Mouse (Mus musculus): ENCODE results near the gene Hs3st3b1.

Gene Hs3st3b1

DNA sequence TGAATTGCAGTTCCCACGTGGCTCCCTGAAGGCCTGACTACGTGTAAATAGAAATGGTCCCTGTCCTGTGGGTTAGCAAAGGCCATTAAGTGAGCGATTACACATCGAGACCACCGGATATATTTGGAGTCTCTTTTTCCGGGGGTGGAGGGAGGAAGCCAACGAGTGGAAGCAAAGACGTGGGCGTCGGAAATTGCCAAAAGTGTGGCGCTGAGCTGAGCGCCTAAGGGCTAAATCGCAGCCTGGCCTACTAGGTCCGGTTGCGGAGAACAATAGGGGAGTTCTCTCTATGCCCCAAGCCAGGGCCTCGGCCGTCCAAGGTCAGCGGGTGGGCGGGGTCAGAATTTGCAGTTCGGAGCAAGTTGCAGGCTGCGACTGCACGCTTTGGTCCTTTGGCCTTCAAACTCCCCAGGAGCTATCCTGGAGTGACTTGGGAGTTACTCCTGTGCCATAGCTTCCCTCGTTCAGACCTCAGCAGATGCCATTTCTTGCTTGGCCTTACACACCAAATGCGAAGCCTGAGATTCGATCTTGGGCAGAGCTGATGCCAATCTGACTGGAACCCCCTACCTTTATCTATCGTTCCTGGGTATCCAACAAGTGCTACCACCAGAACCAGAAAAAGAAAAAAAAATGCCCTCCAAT lies 2.3 kb upstream of the Hs3st3b1 start:
- DNase-seq (ENCODE audit: extremely low read depth, insufficient read length, low spot score) = no peak

DNA sequence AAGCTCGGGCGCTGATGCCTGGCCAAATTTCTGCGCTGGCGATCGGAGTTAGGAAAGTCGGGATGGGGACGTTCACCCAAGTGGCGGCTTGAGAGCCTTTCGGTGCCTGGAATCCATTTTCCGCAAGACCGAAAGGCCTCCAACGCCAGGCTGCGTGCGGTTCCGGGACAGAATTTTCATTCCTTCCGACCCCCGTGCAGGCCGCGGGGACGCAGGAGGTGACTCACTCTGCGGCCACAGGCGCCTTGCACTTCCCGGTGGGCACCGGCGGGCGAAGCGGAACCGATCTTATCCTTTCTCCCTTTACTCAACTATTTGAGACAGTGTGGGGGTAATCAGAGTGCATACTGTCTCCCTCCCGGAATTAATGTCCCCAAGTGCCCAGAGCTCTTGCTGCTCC lies 1.3 kb upstream of the Hs3st3b1 start:
- DNase-seq (ENCODE audit: extremely low read depth, insufficient read length, low spot score) = no peak

DNA sequence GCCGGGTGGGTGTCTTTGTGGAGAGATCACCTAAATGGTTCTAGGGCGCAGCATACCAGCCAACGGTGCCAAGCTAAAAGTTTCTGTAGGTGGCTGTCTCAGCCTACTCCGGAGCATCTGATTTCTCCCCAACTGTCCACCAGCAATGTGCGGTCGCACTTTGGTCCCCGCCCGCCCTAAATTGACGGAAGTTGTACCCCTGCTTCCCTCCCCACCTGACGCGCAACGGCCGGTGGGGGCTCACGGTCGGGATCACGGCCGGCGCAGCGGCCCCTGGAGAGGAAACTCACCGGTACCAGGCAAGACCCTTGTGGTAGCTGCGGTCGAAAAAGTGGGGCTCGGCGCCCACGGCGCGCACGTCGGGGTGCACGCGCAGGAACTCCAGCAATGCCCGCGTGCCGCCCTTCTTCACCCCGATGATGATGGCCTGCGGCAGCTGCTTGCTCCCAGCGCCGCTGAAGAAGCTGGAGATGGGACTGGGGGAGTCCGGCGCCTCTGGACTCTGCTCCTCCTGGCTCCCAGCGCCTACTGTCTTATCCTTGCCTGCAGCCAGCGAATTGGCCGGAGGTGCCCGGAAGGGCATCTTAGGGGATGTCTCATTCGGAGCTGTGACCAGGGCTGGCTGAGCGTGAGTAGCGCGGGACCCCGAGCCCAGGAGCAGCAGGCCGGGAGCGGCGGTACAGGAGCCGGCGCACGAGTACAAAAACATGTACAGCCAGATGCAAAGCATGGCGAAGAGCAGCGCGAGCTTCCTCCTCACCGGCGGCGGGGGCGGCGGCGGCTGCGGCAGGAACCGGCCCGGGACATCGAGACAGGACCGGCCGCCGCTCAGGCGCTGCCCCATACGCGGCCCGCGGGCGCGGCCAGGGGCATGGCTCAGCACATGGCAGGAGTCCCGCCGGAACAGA lies 792 bp downstream of the Hs3st3b1 start:
- no peak for DNase-seq (ENCODE audit: extremely low read depth, insufficient read length, low spot score)

DNA sequence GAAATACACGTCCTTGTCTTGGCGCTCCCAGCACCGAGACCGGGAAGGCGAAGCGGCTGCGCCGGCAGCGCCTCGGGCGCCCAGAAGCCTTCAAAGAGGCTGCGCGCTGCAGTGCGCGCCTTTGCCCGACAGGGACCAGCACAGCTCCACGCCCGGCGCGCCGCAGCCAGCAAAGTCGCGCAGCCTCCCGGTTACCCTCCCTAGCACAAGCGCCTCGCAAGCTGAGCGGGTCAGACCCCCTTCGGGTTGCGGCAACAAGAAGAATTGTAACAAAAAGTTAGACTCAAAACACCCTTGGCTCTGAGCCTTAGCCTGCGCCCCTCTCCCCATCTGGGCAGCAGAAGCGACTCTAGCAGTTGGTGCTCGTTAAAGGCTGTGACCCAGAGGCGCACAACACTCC lies 1.6 kb downstream of the Hs3st3b1 start:
- DNase-seq (ENCODE audit: extremely low read depth, insufficient read length, low spot score) = no peak

DNA sequence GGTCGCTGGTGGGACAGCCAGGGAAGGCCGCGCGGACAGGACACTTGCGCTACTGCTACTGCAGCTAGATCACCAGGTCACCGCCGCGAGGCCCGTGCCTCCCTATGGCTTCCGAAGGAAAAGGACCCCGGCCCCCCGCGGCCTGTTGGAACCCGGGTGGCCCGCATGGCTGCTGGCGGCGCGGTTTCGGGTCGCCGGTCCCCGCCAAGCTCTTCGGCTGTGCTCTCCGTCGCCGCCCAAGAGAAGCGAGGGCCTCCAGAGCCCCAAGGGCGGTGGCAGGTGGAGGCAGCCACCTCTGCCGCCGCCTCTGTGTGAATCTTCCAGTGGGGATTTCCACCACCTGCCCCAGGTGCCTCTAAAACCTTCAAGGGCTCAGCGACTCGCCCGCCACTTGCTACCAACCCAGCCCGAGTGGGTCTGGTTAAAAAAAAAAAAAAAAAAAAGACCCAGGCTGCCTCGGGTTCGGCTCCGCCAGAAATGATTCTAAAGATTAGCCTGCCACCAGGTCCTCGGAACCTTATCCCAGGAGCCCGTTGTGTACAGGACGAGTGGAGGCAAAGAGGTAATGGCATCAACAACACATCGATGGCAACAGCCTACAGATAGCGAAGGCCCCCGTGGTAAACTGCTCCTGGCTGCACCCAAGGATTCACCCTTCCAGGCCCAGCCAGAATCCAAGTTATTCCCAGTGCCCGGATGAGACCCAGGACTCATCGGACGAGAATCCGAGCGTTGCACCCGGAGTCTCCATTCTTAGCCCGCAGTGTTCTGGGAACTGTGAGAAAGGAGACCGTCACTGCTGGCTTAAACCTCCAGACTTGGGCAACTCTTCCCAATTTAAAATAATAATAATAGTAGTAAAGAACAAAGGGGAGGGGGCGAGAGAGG lies 2.6 kb downstream of the Hs3st3b1 start:
- no peak for DNase-seq (ENCODE audit: extremely low read depth, insufficient read length, low spot score)

DNA sequence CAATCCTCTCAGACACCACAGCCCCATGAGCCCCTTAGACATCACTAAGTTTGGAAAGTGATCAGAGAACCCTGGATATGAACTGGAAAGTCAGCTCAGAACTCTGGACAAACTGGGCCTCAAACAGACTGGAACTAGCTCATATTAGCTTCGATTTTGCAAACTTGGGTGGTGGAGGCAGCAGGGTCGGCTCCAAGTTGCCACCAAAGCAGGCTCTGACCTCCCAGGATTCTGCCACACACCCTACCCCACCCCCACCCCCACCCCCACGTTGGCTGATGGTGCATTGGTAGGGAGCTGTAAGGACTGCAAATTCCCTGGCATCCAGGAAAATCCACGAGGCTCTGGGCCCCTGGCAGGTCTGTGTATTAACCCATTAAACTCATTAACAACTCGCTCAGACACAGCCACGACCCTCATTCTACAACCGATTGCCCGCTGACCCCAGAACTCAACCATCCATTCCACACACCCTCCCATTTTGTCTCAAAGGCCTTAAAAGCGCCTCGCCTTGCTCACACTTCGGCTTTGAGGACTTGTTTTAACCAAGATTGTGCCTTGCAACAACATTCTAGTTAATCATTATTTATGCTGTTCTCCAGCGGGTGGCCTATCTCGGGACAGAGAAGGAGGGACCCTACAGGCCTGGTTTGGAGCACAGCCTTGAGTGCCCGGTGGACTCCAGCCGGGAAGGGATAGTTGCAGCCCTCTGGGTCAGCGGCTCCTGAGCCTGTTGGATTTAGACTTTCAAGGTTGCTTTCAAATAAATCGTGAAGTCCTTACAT lies 3.6 kb downstream of the Hs3st3b1 start:
- DNase-seq (ENCODE audit: extremely low read depth, insufficient read length, low spot score) = no peak

DNA sequence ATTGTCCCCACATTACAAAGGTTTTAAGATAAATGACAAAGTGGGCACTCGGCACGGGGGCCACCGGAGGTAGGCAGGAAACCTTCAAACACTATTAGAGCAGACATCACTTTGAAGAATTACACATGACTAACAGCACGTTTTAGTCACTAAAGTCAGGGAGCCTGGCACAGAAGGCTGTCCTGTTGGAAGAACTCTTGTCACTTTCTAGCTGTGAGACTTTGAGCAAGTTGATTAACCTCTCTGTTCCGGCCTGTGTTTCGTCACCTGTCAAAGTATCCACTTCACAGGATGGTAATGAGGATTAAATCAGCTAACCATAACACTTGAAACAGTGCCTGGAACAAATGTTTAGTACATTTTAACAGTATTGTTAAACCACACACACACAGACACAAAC lies 4.5 kb downstream of the Hs3st3b1 start:
- DNase-seq (ENCODE audit: extremely low read depth, insufficient read length, low spot score) = no peak

DNA sequence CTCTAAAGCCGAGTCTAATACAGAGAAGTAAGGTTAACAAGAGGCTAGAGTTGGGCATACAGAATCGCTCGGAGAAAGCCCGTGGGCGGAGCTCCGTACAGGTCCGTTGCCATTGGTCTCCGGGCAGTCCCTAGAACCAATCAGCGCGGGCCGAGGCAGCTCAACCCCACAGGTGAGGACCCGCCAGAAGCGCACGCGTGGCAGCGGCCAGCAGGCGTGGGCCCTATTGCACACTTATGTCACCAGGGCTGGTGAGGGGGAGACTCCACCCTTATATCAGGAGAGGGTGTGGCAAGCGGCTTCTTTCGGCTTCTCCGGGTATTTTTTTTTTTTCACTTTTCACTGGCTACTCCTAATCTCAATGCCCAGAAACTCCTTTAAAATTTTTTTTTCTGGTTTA lies 7.7 kb downstream of the Hs3st3b1 start:
- DNase-seq (ENCODE audit: extremely low read depth, insufficient read length, low spot score) = no peak

DNA sequence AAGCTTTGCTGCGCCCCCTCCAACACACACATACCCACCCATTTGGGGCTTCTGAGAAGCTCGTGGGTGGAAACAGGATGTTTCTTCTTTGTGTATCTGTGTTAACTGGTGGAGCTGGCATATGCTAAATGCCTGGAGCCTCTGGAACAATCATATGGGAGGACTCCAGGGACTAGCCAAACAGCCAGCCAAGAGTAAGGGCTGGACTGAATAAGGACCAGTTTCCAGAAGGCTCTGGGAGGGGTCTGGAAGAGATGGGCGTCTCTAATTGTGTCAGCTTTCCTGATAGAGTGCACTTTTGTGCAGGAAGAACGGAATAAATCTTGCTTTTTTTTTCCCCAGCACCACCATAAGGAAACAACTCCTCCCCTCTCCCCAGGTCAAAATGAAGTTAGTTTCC lies 8.2 kb downstream of the Hs3st3b1 start:
- no peak for DNase-seq (ENCODE audit: extremely low read depth, insufficient read length, low spot score)

DNA sequence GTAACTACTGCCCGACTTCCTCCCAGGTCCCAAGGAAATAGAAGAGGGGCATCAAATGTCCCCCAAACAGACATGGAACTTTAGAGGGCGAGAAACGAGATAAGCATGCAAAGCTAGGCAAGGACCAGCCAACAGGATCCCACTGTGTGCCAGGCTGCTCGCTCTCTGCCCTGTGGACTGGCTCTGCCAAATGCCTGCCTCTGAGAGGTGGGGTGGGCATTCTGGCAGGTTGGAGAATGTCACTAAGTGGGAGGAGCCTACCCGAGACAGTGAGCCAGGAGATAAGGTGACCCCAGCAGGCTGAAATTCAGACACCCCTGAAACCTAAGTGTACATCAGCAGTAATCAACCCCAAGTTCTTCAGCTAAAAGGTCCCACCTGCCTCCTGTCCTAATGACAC lies 11.1 kb downstream of the Hs3st3b1 start:
- no peak for DNase-seq (ENCODE audit: extremely low read depth, insufficient read length, low spot score)

DNA sequence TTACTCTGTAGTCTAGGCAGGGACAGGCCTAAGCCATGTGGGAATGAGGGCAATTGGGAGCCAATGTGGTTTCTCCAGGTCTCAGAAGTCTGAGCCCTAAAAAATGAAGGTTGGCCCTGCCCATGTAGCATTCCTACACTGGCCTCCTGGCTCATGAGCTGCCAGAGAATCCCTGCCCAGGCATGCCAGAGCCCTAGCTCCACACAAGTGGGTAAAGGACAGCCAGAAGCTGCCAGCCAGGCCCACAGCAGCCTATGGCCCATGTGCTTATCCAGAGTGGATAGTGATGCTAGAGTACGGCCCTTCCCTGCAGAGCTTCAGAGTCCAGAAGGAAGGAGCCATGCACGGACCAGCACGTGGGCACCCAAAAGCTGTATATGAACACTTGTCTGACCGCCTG lies 12.1 kb downstream of the Hs3st3b1 start:
- DNase-seq (ENCODE audit: extremely low read depth, insufficient read length, low spot score) = no peak

DNA sequence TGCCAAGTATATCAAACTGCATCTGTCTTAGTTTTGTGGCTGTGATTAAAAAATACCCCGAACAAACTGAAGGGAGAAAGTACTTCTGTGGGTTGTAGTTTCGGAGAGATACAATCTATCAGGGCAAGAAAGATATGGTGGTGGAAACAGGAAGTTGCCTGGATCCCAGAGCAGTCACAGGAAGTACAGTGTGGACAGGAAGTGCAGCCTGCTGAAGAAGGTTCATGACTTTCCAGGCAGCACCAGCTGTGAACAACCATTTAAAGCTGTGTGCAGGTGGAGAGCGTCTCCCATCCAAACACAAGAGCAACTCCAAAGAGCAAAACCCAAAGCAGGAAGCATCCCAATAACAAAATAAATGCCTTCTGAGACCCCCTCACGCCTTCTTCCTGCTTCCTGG lies 13.6 kb downstream of the Hs3st3b1 start:
- no peak for DNase-seq (ENCODE audit: extremely low read depth, insufficient read length, low spot score)

DNA sequence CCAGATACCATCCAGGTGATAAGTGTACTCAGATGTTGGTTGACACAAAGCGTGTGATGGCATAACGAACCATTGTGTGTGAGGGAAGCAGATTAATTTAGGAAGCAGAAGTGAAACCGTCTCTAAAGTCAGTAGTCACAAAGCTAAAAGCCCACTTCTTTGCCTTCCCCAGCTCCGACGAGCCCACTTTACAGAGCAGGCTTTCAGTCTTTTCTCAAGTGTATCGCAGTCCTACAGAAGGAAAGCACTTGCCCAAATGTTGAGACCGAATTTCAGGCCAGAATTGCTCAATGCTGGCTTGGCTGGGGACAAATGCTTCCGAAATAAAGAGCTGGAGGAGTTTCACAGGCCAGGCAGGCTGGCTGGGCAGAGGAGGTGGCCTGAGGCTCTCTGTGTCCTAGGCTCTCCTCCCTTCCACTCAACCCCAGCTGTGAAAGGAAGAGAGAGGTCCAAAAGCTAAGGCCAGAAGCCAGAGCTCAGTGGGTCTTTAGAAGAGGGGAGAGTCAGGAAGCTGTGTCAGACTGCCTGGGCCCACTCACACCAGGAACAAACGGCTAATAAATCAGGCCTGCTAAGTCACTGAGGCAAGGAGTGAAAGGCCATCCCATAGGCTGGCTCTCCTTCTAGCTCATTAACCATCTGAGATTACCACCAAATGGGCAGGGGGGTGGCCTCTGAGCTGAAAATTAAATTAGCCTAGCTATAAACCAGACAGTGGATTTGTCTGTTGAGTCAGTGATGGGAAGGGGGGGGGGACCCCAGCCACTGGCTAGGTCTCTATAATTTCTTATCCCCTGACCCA lies 15.3 kb downstream of the Hs3st3b1 start:
- no peak for DNase-seq (ENCODE audit: extremely low read depth, insufficient read length, low spot score)

DNA sequence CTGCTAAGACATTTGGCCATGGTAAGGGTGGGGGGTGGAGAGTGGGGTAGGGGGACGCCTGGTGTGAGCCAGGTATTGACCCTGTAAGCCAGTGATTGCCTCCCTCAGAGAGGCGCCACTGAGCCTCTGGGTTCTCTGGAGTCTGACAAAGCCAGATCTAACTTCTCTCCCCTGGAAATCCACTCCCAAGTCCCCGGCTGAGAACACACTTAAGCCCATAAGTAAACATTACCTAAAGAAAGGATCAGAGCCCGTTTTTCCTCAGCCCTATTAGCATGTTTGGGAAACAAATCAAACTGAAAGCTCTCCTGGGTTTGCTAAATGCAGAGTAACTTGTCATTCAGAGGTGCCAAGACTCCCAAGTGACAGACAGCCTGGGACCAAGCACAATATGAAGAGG lies 17.3 kb downstream of the Hs3st3b1 start:
- no peak for DNase-seq (ENCODE audit: extremely low read depth, insufficient read length, low spot score)

DNA sequence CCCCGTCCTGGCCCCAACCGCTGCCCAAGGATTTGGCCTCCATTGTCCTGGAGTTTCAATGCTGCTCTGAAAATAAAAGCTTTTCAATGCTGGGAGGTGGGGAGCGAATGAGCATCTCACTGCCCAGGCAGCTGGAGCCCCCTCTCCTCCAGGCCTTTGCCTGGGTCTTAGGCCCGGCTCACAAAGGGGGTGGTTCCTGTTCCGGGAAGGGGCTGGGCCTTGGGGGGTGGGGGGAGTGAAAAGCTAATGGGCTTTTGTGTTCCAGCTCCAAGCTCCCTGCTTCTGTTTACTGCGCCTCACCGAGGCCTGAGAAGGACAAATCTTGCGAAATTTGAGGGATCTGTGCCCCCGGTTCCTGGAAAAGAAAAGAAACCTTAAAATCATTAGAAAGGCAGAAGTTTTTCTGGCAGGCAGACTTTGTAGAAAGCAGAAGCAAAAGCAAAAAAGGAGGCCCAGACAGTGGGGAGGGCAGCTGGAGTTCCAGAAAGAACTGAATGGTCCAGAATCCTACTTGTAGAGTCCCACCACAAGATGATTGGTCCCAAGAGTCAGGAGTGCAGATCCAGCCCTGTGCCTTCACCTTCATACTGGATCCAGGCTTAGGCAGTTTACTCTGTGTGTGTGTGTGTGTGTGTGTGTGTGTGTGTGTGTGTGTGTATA lies 23.5 kb downstream of the Hs3st3b1 start:
- no peak for DNase-seq (ENCODE audit: extremely low read depth, insufficient read length, low spot score)

DNA sequence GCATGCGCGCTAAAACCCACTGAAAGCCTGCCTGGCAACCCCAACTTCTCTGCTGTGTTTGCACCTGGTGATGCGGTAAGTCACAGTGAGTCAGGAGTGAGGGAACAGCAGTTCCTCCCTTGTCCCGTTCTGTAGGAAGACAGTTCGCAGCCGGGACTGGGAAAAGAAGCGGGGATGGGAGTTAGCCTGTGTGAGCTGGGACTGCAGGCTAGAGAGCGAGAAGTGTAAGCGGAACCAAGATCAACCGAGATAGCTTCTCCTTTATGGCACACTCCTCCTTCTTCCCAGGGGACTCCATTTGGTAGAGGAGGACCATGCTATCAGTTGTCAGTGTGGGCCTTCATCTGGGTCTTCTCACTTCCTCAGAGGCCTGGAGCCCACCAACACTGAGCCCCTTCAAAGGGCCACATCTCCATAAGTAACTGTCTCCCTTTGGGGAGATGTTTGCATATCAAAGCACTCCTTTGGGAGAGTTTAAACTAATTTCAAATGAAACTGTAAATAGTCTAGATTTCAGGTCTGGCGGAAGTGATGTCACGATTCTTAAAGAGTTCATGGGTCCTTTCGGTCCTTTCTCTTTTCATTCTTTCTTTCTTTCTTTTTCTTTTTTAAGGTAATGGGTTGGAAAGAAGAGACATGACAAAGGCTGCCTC lies 24.1 kb downstream of the Hs3st3b1 start:
- no peak for DNase-seq (ENCODE audit: extremely low read depth, insufficient read length, low spot score)

DNA sequence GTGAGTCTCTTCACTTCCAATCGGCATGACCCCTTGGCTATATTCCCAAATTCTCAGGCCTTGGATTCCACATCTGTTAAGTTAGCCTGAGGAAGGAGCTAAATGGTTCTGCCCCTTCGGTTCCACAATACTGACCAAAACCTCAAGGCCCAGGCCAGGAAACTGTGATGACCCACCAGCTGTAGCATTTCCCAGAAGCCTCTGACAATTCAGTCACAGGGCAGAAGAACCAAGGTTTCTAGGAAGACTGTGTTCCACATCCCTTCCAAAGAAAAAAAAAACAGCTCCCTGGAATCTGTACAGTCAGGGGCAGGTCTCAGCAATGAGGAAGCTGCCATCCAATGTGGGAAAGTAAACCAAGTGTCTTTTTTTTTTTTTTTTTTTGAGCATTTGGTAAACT lies 25.1 kb downstream of the Hs3st3b1 start:
- no peak for DNase-seq (ENCODE audit: extremely low read depth, insufficient read length, low spot score)

DNA sequence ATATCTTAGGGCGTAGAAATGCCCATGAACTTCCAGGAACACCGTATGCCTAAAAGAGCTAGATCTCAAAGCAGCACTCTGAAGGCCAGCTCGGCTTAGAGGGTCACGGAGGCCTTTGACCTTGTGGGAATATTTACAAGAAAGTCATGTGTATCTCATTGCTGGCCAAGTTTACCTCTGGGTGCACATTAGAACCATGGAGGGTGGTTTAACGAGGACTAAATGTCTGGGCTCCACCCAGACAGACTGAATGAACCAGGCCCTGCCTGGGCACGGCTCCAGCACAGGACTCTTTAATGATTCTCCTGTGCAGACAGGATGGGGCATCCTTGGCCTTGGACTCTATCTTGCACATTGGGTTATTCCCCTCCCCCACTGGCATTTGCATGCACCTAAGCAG lies 27.9 kb downstream of the Hs3st3b1 start:
- no peak for DNase-seq (ENCODE audit: extremely low read depth, insufficient read length, low spot score)

DNA sequence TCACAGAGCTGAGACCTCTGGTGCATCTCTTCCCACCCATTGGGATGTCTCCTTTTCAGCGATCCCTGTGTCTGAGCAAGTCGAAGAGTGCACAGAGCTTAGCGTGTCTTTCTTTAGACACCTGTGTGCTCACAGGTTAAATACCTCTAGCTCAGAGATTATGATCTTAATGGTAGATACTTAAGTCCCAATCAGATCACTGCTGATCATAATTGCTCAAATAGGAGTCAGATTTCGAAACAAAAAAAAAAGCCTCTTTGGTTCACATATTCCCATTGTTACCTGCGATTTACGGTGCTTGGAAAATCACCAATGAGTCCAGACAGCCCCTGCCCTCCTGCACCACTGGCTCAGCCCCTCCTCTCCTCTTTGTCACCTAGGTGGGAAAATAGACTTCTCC lies 28.5 kb downstream of the Hs3st3b1 start:
- DNase-seq (ENCODE audit: extremely low read depth, insufficient read length, low spot score) = no peak
